Mouse (Mus musculus) intestine, embryonic 16.5 days (tissue): ENCODE results near the gene Olfr320. TPM values are rescaled to one million over a fixed set of nuclear protein-coding genes. Genes with fewer than 3 reads are reported as not detected.

Experiments used
- ATAC-seq: fragments of 200-750 bp; cut with Nextera tagmentation; 2 replicates; pipeline ENCODE4 v1.8.0; 2017; ENCODE audit warnings: moderate TSS enrichment, moderate library complexity
- H3K27ac ChIP-seq: fragments of 300-500 bp; sonication (generic); 2 replicates; pipeline ENCODE4 v1.5.1; 2014; ENCODE audit warnings: mild to moderate bottlenecking, low read length
- H3K27me3 ChIP-seq: fragments of 300-500 bp; sonication (generic); replicated peaks from 2 replicates; pipeline ENCODE4 v1.6.1; 2014; ENCODE audit warnings: low read length, control low read depth, mixed read lengths; ENCODE audit not compliant: control insufficient read depth, insufficient read depth
- H3K36me3 ChIP-seq: fragments of 300-500 bp; sonication (generic); 2 replicates; pipeline ENCODE4 v1.6.1; 2014; ENCODE audit warnings: low read length, control low read depth; ENCODE audit not compliant: control insufficient read depth, insufficient read depth
- H3K4me1 ChIP-seq: fragments of 300-500 bp; sonication (generic); 2 replicates; pipeline ENCODE4 v1.6.1; 2014; ENCODE audit warnings: low read length, control low read depth, mixed read lengths; ENCODE audit not compliant: control insufficient read depth, insufficient read depth
- H3K4me2 ChIP-seq: fragments of 300-500 bp; sonication (generic); 2 replicates; pipeline ENCODE4 v1.6.1; 2014; ENCODE audit warnings: low read depth, low read length, control low read depth
- H3K4me3 ChIP-seq: fragments of 300-500 bp; sonication (generic); 2 replicates; pipeline ENCODE4 v1.5.1; 2014; ENCODE audit warnings: mild to moderate bottlenecking, low read length
- H3K9ac ChIP-seq: fragments of 300-500 bp; sonication (generic); 2 replicates; pipeline ENCODE4 v1.6.1; 2014; ENCODE audit warnings: low read depth, low read length
- H3K9me3 ChIP-seq: fragments of 300-500 bp; sonication (generic); 2 replicates; pipeline ENCODE4 v1.6.1; 2016; ENCODE audit warnings: low read length, control low read depth; ENCODE audit not compliant: control insufficient read depth
- WGBS: fragments of 180-500 bp; shearing (Covaris S2); extraction: QIAGEN DNeasy Blood & Tissue Kit; methylation state at CpG from one replicate; pipeline ENCODE4 v1.1.7; 2014; 5-methylcytosine and 5-hydroxymethylcytosine counted together
- polyA plus RNA-seq: library from polyadenylated mRNA; unstranded; fragments of >200 nt; fragmentation: Nextera tagmentation; extraction: Ambion mirVana; gene quantifications from 2 replicates; pipeline ENCODE4 v1.2.1, GENCODE M21; 2015

The Olfr320 gene
- not detected in 2 replicates for polyA plus RNA-seq

GRCm38 (mm10) chr11:58680799-58681198, at the start of gene Olfr320:
Olfr320 (plus strand) TSS chr11:58681099.
- H3K4me3 ChIP-seq, result no peak within 1 kb of the TSS
- no peak within 1 kb of the TSS for H3K9ac ChIP-seq
- H3K27me3 ChIP-seq, result no peaks in the 10 kb centered on the region
- H3K36me3 ChIP-seq, result no peaks in the 10 kb centered on the region
- no peaks in the 10 kb centered on the region for H3K9me3 ChIP-seq
- no peak within 1 kb of the TSS for H3K4me2 ChIP-seq
- no peak for ATAC-seq
- H3K4me1 ChIP-seq, result no peaks in the 10 kb centered on the region
- no peak within 1 kb of the TSS for H3K27ac ChIP-seq
- 89% methylated on average over 1 of the region's 1 CpGs for WGBS

- Histone ChIP-seq H3K36me3 (no peaks in the 10 kb centered on the region), H3K4me3 (no peak overlapping the region), H3K4me2 (no peak overlapping the region), H3K27me3 (peaks cover 4% of the 10 kb centered on the region; the same call in 1 of the 2 replicates), H3K4me1 (no peaks in the 10 kb centered on the region), H3K27ac (no peak overlapping the region), H3K9me3 (no peaks in the 10 kb centered on the region), H3K9ac (no peak overlapping the region)
- WGBS, result 48% methylated on average over 4 of the region's 4 CpGs
- ATAC-seq, result no peak
Observed at GRCm38 (mm10) chr11:58634878-58635277, 46.0 kb upstream of the Olfr320 start.

DNA sequence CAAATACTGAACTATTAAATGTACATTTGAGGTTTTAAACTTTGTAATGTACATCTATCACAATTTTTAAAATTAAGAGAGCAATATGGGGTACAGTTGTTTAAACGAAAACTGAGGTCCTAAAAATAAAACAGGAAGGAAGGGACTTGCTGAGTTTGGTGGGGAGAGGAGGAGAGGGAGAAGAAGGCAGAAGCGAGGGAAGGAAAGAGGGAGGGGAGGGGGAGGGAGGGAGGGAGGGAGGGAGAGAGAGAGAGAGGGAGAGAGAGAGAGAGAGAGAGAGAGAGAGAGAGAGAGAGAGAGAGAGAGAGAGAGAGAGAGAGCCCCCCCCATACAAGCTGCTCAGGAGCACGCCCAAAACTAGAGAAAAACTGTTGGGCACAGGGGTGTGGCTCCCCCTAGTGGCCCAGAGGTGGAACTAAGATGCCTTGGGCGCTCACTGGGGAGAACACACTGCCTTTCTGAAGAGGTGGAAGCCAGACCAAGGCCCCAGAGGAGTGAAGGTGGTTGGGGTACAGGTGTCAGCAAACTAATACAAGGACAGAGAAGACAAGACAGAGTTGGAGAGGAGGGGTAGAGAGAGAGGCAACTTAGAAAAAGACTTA, 44.4 kb upstream of the Olfr320 start:
- Histone ChIP-seq H3K4me3 (no peak overlapping the region), H3K4me1 (peaks cover 7% of the 10 kb centered on the region), H3K4me2 (no peak overlapping the region), H3K27me3 (peaks cover 13% of the 10 kb centered on the region), H3K27ac (no peak overlapping the region), H3K9me3 (no peaks in the 10 kb centered on the region), H3K36me3 (no peaks in the 10 kb centered on the region), H3K9ac (no peak overlapping the region)
- 18% methylated on average over 4 of the region's 4 CpGs for WGBS
- ATAC-seq, result 0 out of 2 replicates have a peak, but pooled peaks have one; percentile 46

DNA sequence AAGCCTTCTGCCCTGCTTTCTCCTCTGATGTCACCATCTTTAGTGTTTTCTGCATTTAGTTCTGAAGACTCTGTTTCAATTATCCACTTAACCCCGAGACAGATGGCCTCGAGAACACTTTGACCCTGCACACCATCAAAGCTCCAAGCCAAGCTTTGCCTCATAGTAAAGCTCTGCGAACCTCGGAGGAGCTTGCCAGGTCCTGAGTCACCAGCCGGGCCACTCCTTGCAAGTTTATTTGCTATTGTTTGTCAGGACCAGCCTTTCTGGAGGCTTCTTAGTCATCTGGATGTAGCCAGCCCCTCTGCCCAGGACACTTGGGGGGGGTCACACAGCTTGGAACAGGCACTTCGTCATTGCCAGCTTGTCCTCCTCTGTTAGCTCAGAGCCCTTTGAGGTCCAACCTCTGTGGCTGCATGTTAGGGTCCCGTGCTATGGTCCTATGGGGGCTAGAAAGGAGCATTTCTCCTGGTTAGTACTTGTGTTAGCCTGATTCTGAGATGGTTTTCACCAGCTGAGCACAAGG, 42.7 kb upstream of the Olfr320 start:
- 48% methylated on average over 7 of the region's 7 CpGs for WGBS

GRCm38 (mm10) chr11:58640272-58640867, 40.5 kb upstream of the Olfr320 start, which contains the start of gene Trim58:
Trim58 (plus strand) TSS chr11:58640465.
- Histone ChIP-seq H3K9ac (peak within 1 kb of the TSS; percentile 49; the same call in 1 of the 2 replicates), H3K27me3 (peaks cover 13% of the 10 kb centered on the region), H3K4me3 (peak within 1 kb of the TSS; percentile 41), H3K9me3 (no peaks in the 10 kb centered on the region), H3K4me2 (peak within 1 kb of the TSS; percentile 63), H3K36me3 (no peaks in the 10 kb centered on the region), H3K27ac (no peak within 1 kb of the TSS), H3K4me1 (peaks cover 7% of the 10 kb centered on the region)
- 3% methylated on average over 34 of the region's 34 CpGs for WGBS
- ATAC-seq, result peak; percentile 53; the same call in 1 of the 2 replicates

More for the DNA sequence above, 42.7 kb upstream of the Olfr320 start:
- Histone ChIP-seq H3K36me3 (no peaks in the 10 kb centered on the region), H3K4me1 (peaks cover 7% of the 10 kb centered on the region), H3K4me3 (no peak overlapping the region), H3K27ac (no peak overlapping the region), H3K27me3 (peaks cover 13% of the 10 kb centered on the region), H3K9me3 (no peaks in the 10 kb centered on the region), H3K4me2 (no peak overlapping the region), H3K9ac (no peak overlapping the region)
- ATAC-seq, result no peak

DNA sequence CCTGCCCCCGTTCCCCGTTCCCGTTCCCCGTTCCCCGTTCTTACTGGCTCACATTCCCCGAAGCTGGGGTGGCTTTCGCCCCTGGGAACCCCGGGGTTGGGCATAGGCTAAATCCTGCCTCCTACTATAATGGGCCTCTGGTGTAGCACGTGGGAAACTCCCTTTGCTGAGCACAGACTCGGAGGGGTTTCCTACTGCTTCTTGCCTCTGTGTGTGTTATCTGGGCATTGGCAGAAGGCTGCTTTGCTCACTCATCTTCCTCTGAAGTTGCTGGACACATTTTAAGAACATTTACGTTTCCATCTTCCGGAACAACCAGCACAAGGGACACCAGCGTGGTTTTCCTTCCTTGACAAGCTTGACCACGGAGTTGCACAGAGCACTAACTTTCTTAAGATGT, 39.8 kb upstream of the Olfr320 start:
- H3K9me3 ChIP-seq, result no peaks in the 10 kb centered on the region
- peaks cover 13% of the 10 kb centered on the region for H3K27me3 ChIP-seq
- 0 out of 2 replicates have a peak, but pooled peaks have one; percentile 36 for ATAC-seq
- H3K4me3 ChIP-seq, result no peak overlapping the region
- H3K27ac ChIP-seq, result no peak overlapping the region
- no peaks in the 10 kb centered on the region for H3K36me3 ChIP-seq
- H3K4me1 ChIP-seq, result peaks cover 7% of the 10 kb centered on the region
- H3K4me2 ChIP-seq, result no peak overlapping the region
- H3K9ac ChIP-seq, result no peak overlapping the region
- 34% methylated on average over 14 of the region's 14 CpGs for WGBS

DNA sequence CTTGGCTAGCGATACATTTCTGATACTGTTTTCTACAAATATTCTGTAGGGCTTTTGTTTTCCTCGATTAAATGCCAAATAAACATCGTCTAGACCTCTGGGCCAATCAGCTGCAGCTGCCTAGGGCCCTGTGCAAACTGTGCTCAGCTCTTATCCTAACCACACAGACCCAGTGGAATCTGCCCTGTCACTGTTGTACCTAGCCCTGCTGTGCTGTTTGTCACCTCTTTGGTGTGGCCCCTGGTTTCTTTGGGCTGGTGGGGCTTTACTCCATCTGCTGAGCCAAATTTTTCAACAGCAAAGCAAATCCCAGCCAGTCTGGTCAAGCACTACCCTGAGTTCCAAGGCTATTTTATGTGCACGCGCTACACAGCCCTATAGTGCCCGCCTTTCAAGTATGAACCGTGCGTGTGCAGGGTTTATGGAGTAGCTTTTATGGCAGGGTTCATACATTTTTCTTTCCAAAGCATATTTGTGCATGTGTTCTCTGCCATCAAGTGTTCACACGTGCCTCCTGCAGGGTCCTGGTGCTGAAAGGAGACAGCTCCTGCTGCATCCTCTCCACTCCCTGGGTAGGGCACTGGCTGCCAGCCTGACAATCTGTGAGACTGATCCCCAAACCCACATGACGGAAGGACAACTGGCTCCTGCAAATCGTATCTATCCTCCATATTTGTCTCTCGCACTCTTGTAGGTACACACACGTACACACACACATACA, 39.1 kb upstream of the Olfr320 start:
- Histone ChIP-seq H3K36me3 (no peaks in the 10 kb centered on the region), H3K4me2 (no peak overlapping the region), H3K27ac (no peak overlapping the region), H3K4me1 (peaks cover 7% of the 10 kb centered on the region), H3K4me3 (no peak overlapping the region), H3K9ac (no peak overlapping the region), H3K27me3 (peaks cover 13% of the 10 kb centered on the region), H3K9me3 (no peaks in the 10 kb centered on the region)
- peak; percentile 85 for ATAC-seq
- 83% methylated on average over 13 of the region's 13 CpGs for WGBS

DNA sequence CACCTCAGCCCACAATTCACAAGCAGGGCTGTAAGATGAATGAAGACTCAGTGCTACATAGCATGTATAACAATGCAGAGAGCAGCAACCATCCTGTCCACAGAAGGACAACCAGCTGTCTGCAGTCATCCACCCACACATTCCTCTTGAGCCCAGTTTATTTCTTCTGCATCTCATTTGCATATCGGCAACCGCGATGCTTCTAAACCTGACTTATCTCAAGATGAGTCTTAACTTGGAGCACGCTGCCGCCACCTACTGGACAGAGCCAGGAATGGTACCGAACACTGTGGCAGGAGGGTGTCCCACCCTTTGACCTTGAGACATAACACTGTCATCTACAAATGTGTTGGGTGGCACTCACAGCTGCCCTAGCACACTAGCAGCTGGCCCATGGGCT, 37.5 kb upstream of the Olfr320 start:
- Histone ChIP-seq H3K4me2 (no peak overlapping the region), H3K36me3 (no peaks in the 10 kb centered on the region), H3K4me3 (no peak overlapping the region), H3K9ac (no peak overlapping the region), H3K9me3 (no peaks in the 10 kb centered on the region), H3K27ac (no peak overlapping the region), H3K27me3 (peaks cover 11% of the 10 kb centered on the region), H3K4me1 (peaks cover 7% of the 10 kb centered on the region)
- ATAC-seq, result no peak
- WGBS, result 36% methylated on average over 6 of the region's 6 CpGs

DNA sequence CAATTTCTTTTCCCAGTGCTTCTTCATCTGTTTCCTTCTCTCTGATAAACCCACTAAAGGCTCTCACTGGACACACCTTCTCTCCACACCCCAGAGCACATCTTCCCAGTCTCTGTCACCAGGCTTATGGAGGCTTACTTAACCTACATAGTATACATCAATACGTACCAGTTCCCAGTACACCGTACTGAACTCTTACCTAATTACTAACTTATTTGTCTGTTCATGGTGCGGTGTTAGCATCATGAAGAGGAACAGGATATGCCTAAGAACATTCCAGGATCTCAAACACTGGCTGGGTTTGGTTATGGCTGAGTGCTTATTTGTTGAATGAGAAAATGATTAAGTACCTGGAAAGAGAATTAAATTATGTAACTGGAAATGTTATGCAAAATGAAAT, 25.7 kb upstream of the Olfr320 start:
- Histone ChIP-seq H3K4me2 (no peak overlapping the region), H3K27ac (no peak overlapping the region), H3K4me3 (no peak overlapping the region), H3K27me3 (no peaks in the 10 kb centered on the region), H3K4me1 (no peaks in the 10 kb centered on the region), H3K36me3 (no peaks in the 10 kb centered on the region), H3K9ac (no peak overlapping the region), H3K9me3 (no peaks in the 10 kb centered on the region)
- 83% methylated on average over 3 of the region's 3 CpGs for WGBS
- ATAC-seq, result no peak
